Mouse (Mus musculus): ENCODE results near the gene Wdr90. TPM values are rescaled to one million over a fixed set of nuclear protein-coding genes. Genes with fewer than 3 reads are reported as not detected.

Wdr90 gene
- polyA plus RNA-seq, 1 experiment from 2014 or later, result 21.3 TPM

GRCm38 (mm10) chr17:25840519-25840918 is 20.8 kb downstream of the Wdr90 start:
- Histone ChIP-seq H3K36me3 (peaks cover 53% of the 10 kb centered on the region), H3K4me1 (peaks cover 40% of the 10 kb centered on the region), H3K4me3 (no peak overlapping the region), H3K9ac (no peak overlapping the region), H3K4me2 (no peak overlapping the region), H3K9me3 (no peaks in the 10 kb centered on the region), H3K27me3 (no peaks in the 10 kb centered on the region), H3K27ac (no peak overlapping the region)
- 96% methylated on average over 6 of the region's 6 CpGs for WGBS
- no peak for ATAC-seq (ENCODE audit: insufficient number of reproducible peaks, low FRiP score, low TSS enrichment, low read depth)

- Histone ChIP-seq H3K4me2 (no peak overlapping the region), H3K9ac (no peak overlapping the region), H3K9me3 (no peaks in the 10 kb centered on the region), H3K4me3 (no peak overlapping the region), H3K4me1 (peaks cover 44% of the 10 kb centered on the region), H3K27ac (no peak overlapping the region), H3K27me3 (no peaks in the 10 kb centered on the region), H3K36me3 (peaks cover 61% of the 10 kb centered on the region)
- 79% methylated on average over 14 of the region's 14 CpGs for WGBS
- no peak for ATAC-seq (ENCODE audit: insufficient number of reproducible peaks, low FRiP score, low TSS enrichment, low read depth)
These were observed 21.7 kb downstream of the Wdr90 start for GRCm38 (mm10) chr17:25839455-25840235.

GRCm38 (mm10) chr17:25838904-25839303 is 22.4 kb downstream of the Wdr90 start:
- peaks cover 49% of the 10 kb centered on the region for H3K4me1 ChIP-seq

GRCm38 (mm10) chr17:25837533-25837932 is 23.8 kb downstream of the Wdr90 start:
- ATAC-seq (ENCODE audit: insufficient number of reproducible peaks, low FRiP score, low TSS enrichment, low read depth), result no peak
- 60% methylated on average over 3 of the region's 3 CpGs for WGBS
- Histone ChIP-seq H3K27ac (0 out of 2 replicates have a peak overlapping the region, but pooled peaks have one; percentile 47), H3K4me3 (peak overlapping the region; percentile 38; the same call in 1 of the 2 replicates), H3K9me3 (no peaks in the 10 kb centered on the region), H3K9ac (0 out of 2 replicates have a peak overlapping the region, but pooled peaks have one; percentile 41), H3K36me3 (peaks cover 57% of the 10 kb centered on the region), H3K27me3 (no peaks in the 10 kb centered on the region), H3K4me2 (peak overlapping the region; percentile 75; the same call in 1 of the 2 replicates), H3K4me1 (peaks cover 42% of the 10 kb centered on the region)

More at GRCm38 (mm10) chr17:25838904-25839303, 22.4 kb downstream of the Wdr90 start:
- H3K4me3 ChIP-seq, result no peak overlapping the region
- 84% methylated on average over 4 of the region's 4 CpGs for WGBS
- H3K36me3 ChIP-seq, result peaks cover 61% of the 10 kb centered on the region
- H3K4me2 ChIP-seq, result no peak overlapping the region
- no peak overlapping the region for H3K27ac ChIP-seq
- H3K9me3 ChIP-seq, result no peaks in the 10 kb centered on the region
- no peaks in the 10 kb centered on the region for H3K27me3 ChIP-seq
- H3K9ac ChIP-seq, result no peak overlapping the region
- ATAC-seq (ENCODE audit: insufficient number of reproducible peaks, low FRiP score, low TSS enrichment, low read depth), result no peak

GRCm38 (mm10) chr17:25837076-25837410 is 24.3 kb downstream of the Wdr90 start, which contains the start of gene Rhbdl1:
Gene Rhbdl1 (minus strand): TSS chr17:25837295.
- 3% methylated on average over 29 of the region's 29 CpGs for WGBS
- no peak for ATAC-seq (ENCODE audit: insufficient number of reproducible peaks, low FRiP score, low TSS enrichment, low read depth)
- Histone ChIP-seq H3K9ac (peak within 1 kb of the TSS; percentile 41), H3K4me1 (peaks cover 43% of the 10 kb centered on the region), H3K9me3 (no peaks in the 10 kb centered on the region), H3K27me3 (no peaks in the 10 kb centered on the region), H3K36me3 (peaks cover 52% of the 10 kb centered on the region), H3K4me2 (peak within 1 kb of the TSS; percentile 86), H3K27ac (peak within 1 kb of the TSS; percentile 47; the same call in 1 of the 2 replicates), H3K4me3 (peak within 1 kb of the TSS; percentile 38)

- Histone ChIP-seq H3K4me3 (peak overlapping the region; percentile 38), H3K27ac (peak overlapping the region; percentile 47; the same call in 1 of the 2 replicates), H3K9me3 (no peaks in the 10 kb centered on the region), H3K4me1 (peaks cover 48% of the 10 kb centered on the region), H3K27me3 (no peaks in the 10 kb centered on the region), H3K36me3 (peaks cover 49% of the 10 kb centered on the region), H3K9ac (peak overlapping the region; percentile 41), H3K4me2 (peak overlapping the region; percentile 86)
- no peak for ATAC-seq (ENCODE audit: insufficient number of reproducible peaks, low FRiP score, low TSS enrichment, low read depth)
- 22% methylated on average over 23 of the region's 23 CpGs for WGBS
These were observed 24.8 kb downstream of the Wdr90 start for GRCm38 (mm10) chr17:25836397-25837075.

GRCm38 (mm10) chr17:25835816-25836215 is 25.5 kb downstream of the Wdr90 start:
- Histone ChIP-seq H3K4me2 (peak overlapping the region; percentile 86), H3K27me3 (no peaks in the 10 kb centered on the region), H3K4me1 (peaks cover 55% of the 10 kb centered on the region), H3K36me3 (peaks cover 49% of the 10 kb centered on the region), H3K9ac (no peak overlapping the region), H3K27ac (no peak overlapping the region), H3K9me3 (no peaks in the 10 kb centered on the region), H3K4me3 (peak overlapping the region; percentile 38)
- no peak for ATAC-seq (ENCODE audit: insufficient number of reproducible peaks, low FRiP score, low TSS enrichment, low read depth)
- 87% methylated on average over 16 of the region's 16 CpGs for WGBS

- Histone ChIP-seq H3K9ac (no peak overlapping the region), H3K4me3 (peak overlapping the region; percentile 38; the same call in 1 of the 2 replicates), H3K27ac (no peak overlapping the region), H3K27me3 (no peaks in the 10 kb centered on the region), H3K4me2 (peak overlapping the region; percentile 86), H3K36me3 (peaks cover 49% of the 10 kb centered on the region), H3K9me3 (no peaks in the 10 kb centered on the region), H3K4me1 (peaks cover 60% of the 10 kb centered on the region)
- 88% methylated on average over 7 of the region's 7 CpGs for WGBS
- no peak for ATAC-seq (ENCODE audit: insufficient number of reproducible peaks, low FRiP score, low TSS enrichment, low read depth)
These were observed 26.0 kb downstream of the Wdr90 start for GRCm38 (mm10) chr17:25835301-25835700.

- H3K27me3 ChIP-seq, result no peaks in the 10 kb centered on the region
- 76% methylated on average over 12 of the region's 12 CpGs for WGBS
- peak overlapping the region; percentile 77 for H3K4me3 ChIP-seq
- H3K36me3 ChIP-seq, result peaks cover 45% of the 10 kb centered on the region
- H3K9me3 ChIP-seq, result no peaks in the 10 kb centered on the region
- H3K27ac ChIP-seq, result peak overlapping the region; percentile 97
- H3K4me2 ChIP-seq, result peak overlapping the region; percentile 86
- peaks cover 66% of the 10 kb centered on the region for H3K4me1 ChIP-seq
- ATAC-seq (ENCODE audit: insufficient number of reproducible peaks, low FRiP score, low TSS enrichment, low read depth), result no peak
- H3K9ac ChIP-seq, result peak overlapping the region; percentile 81; the same call in 1 of the 2 replicates
These were observed 26.6 kb downstream of the Wdr90 start for GRCm38 (mm10) chr17:25834595-25835222.

GRCm38 (mm10) chr17:25833961-25834594 is 27.2 kb downstream of the Wdr90 start:
- Histone ChIP-seq H3K36me3 (peaks cover 39% of the 10 kb centered on the region), H3K27ac (peak overlapping the region; percentile 97), H3K4me1 (peaks cover 70% of the 10 kb centered on the region), H3K4me3 (peak overlapping the region; percentile 77), H3K27me3 (no peaks in the 10 kb centered on the region), H3K9me3 (no peaks in the 10 kb centered on the region), H3K4me2 (peak overlapping the region; percentile 86), H3K9ac (peak overlapping the region; percentile 81)
- no peak for ATAC-seq (ENCODE audit: insufficient number of reproducible peaks, low FRiP score, low TSS enrichment, low read depth)
- WGBS, result 31% methylated on average over 6 of the region's 6 CpGs

GRCm38 (mm10) chr17:25833291-25833663 is 28.0 kb downstream of the Wdr90 start, which contains the start of gene Stub1:
Gene Stub1 (minus strand): TSS chr17:25833404.
- peak within 1 kb of the TSS; percentile 97 for H3K27ac ChIP-seq
- peak; percentile 55 for ATAC-seq (ENCODE audit: insufficient number of reproducible peaks, low FRiP score, low TSS enrichment, low read depth)
- peak within 1 kb of the TSS; percentile 81 for H3K9ac ChIP-seq
- peak within 1 kb of the TSS; percentile 86 for H3K4me2 ChIP-seq
- WGBS, result under 1% methylated on average over 24 of the region's 24 CpGs
- no peaks in the 10 kb centered on the region for H3K27me3 ChIP-seq
- H3K4me1 ChIP-seq, result peaks cover 73% of the 10 kb centered on the region
- H3K36me3 ChIP-seq, result peaks cover 32% of the 10 kb centered on the region
- H3K4me3 ChIP-seq, result peak within 1 kb of the TSS; percentile 77
- no peaks in the 10 kb centered on the region for H3K9me3 ChIP-seq
